Mouse (Mus musculus) liver, adult 2 months (tissue): Measurements from ENCODE around the gene Tprgl.

Experiments used
- CTCF ChIP-seq: fragments of 200-500 bp; IDR thresholded peaks from 2 replicates; pipeline ENCODE4 v1.5.1; 2011; ENCODE audit warnings: low read depth, low read length, control low read depth
- POLR2A ChIP-seq: fragments of 200-500 bp; IDR thresholded peaks from 2 replicates; pipeline ENCODE4 v1.6.1; 2011; ENCODE audit warnings: low read length, control low read depth; ENCODE audit not compliant: insufficient read depth; ENCODE audit errors: extremely low read depth

DNA sequence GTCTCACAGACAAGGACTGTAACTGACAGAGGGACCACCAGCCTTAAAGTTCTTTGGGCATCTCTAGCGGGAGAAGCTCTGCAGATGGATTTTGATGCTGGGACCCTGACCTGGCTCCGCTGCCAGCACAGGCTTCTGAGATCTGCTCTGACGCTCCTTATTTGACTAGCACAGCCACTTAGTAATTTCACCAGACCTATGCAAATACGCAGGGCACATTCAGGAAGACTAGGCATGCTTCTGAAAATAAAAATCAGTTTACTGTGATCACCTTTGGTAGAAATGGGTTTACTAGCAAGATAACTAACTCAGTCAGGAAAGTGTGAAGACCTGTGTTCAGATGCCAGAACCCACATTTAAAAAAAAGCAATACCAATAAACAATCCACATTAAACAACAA, 28.6 kb downstream of the Tprgl start:
- no peak for TF ChIP-seq POLR2A
- no peak for TF ChIP-seq CTCF
